Mouse (Mus musculus): ENCODE results near the gene Katnb1.

DNA sequence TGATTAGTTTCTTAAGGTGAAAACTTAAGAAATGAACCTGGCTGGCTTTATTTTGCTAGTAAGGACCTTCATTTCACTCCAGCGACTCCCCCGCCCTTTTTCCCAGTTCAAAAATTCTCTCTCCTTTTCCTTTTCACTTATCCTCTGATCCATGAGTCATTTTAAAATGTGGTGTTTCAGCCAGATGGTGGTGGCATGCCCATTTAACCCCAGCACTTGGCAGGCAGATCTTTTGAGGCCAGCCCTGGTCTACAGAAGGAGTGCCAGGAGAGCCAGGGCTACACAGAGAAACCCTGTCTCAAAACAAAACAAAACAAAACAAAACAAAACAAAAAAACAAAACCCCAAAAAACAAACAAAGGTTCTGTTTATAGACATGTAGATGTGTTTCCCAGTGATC is 16.5 kb upstream of the Katnb1 start:
- no peak for TF ChIP-seq GATA1 (IDR thresholded peaks at IDR 0.05; ENCODE audit: borderline replicate concordance, low read length)
- no peak for TF ChIP-seq FLI1 (IDR thresholded peaks at IDR 0.05; ENCODE audit: low read length)

All from megakaryocyte, embryonic 14.5 days (primary cell).